Mouse (Mus musculus) liver, postnatal 0 days (tissue): ENCODE results near the gene Dnm3.

Experiments
- CTCF ChIP-seq: sonication (generic); IDR thresholded peaks from 2 replicates; pipeline ENCODE4 v1.5.1; 2016; ENCODE audit warnings: antibody characterized with exemption, low read depth
- EP300 ChIP-seq: IDR thresholded peaks from 2 replicates; pipeline ENCODE4 v1.6.1; 2016; ENCODE audit warnings: antibody characterized with exemption, low read depth, mild to moderate bottlenecking

GRCm38 (mm10) chr1:162358036-162358435, 119.8 kb downstream of the Dnm3 start:
- TF ChIP-seq EP300, result no peak
- peak; percentile 66 for TF ChIP-seq CTCF
